Mouse (Mus musculus) G1E-ER4 (cell line): ENCODE measurements at regions not wholly inside any gene's neighbourhood (a gene's known extent, or its start where the extent isn't known, plus 50 kb on each side); places are given as distances from the start of the nearest gene placed in this dataset.

ENCODE experiments used
- GATA1 ChIP-seq: IDR thresholded peaks from one replicate; pipeline ENCODE4 v1.8.0; 2012; ENCODE audit warnings: low read length, inconsistent platforms

- TF ChIP-seq GATA1, result no peak
These were observed 84.9 kb upstream of the Trim24 start for GRCm38 (mm10) chr6:37785741-37786140.

- TF ChIP-seq GATA1, result no peak
These were observed 79.7 kb upstream of the Trim24 start for GRCm38 (mm10) chr6:37790878-37791277.

GRCm38 (mm10) chr6:37794211-37794610 lies 76.4 kb upstream of the Trim24 start:
- TF ChIP-seq GATA1, result no peak

- no peak for TF ChIP-seq GATA1
These were observed 75.6 kb upstream of the Trim24 start for GRCm38 (mm10) chr6:37795001-37795400.

GRCm38 (mm10) chr6:37803231-37803630 lies 67.4 kb upstream of the Trim24 start:
- TF ChIP-seq GATA1, result no peak
